Mouse (Mus musculus): ENCODE data around the gene Hmga2.

- TF ChIP-seq CTCF (IDR thresholded peaks at IDR 0.05; ENCODE audit: control insufficient read depth, insufficient read depth, low read length) (no peak), POLR2A (IDR thresholded peaks at IDR 0.05; ENCODE audit: borderline replicate concordance, control insufficient read depth, low read depth, low read length) (no peak)
These were observed 80.7 kb downstream of the Hmga2 start for GRCm38 (mm10) chr10:120395550-120395949.

Measured in bone marrow, adult 2 months (tissue).